Mouse (Mus musculus) stomach, embryonic 16.5 days (tissue): ENCODE measurements around the gene Tenm4. TPM values are rescaled to one million over a fixed set of nuclear protein-coding genes. Genes with fewer than 3 reads are reported as not detected.

Experiments
- ATAC-seq: fragments of 200-750 bp; cut with Nextera tagmentation; 2 replicates; pipeline ENCODE4 v1.8.0; 2017; ENCODE audit warnings: moderate number of reproducible peaks, moderate TSS enrichment; ENCODE audit not compliant: insufficient read depth, low FRiP score
- H3K27ac ChIP-seq: fragments of 300-500 bp; sonication (generic); 2 replicates; pipeline ENCODE4 v1.5.1; 2014; ENCODE audit warnings: low read length
- H3K27me3 ChIP-seq: fragments of 300-500 bp; sonication (generic); 2 replicates; pipeline ENCODE4 v1.6.1; 2014; ENCODE audit warnings: low read length, control low read depth, mixed read lengths; ENCODE audit not compliant: control insufficient read depth, insufficient read depth
- H3K36me3 ChIP-seq: fragments of 300-500 bp; sonication (generic); 2 replicates; pipeline ENCODE4 v1.6.1; 2014; ENCODE audit warnings: low read length; ENCODE audit not compliant: control insufficient read depth, insufficient read depth
- H3K4me1 ChIP-seq: fragments of 300-500 bp; sonication (generic); 2 replicates; pipeline ENCODE4 v1.6.1; 2014; ENCODE audit warnings: low read length, control low read depth, mixed read lengths; ENCODE audit not compliant: control insufficient read depth, insufficient read depth
- H3K4me2 ChIP-seq: fragments of 300-500 bp; sonication (generic); 2 replicates; pipeline ENCODE4 v1.6.1; 2014; ENCODE audit warnings: low read depth, low read length, mixed read lengths
- H3K4me3 ChIP-seq: fragments of 300-500 bp; sonication (generic); replicated peaks from 2 replicates; pipeline ENCODE4 v1.5.1; 2014; ENCODE audit warnings: mild to moderate bottlenecking, low read length
- H3K9ac ChIP-seq: fragments of 300-500 bp; sonication (generic); 2 replicates; pipeline ENCODE4 v1.6.1; 2014; ENCODE audit warnings: low read length
- H3K9me3 ChIP-seq: fragments of 300-500 bp; sonication (generic); replicated peaks from 2 replicates; pipeline ENCODE4 v1.6.1; 2016; ENCODE audit warnings: low read length, control low read depth; ENCODE audit not compliant: control insufficient read depth
- WGBS: fragments of 180-500 bp; shearing (Covaris S2); extraction: QIAGEN DNeasy Blood & Tissue Kit; methylation state at CpG from one replicate; pipeline ENCODE4 v1.1.7; 2014; 5-methylcytosine and 5-hydroxymethylcytosine counted together
- polyA plus RNA-seq: library from polyadenylated mRNA; unstranded; fragments of >200 nt; fragmentation: Nextera tagmentation; extraction: Ambion mirVana; gene quantifications from 2 replicates; pipeline ENCODE4 v1.2.1, GENCODE M21; 2015

Gene Tenm4
- polyA plus RNA-seq, 1 experiment from 2014 or later, result 22.7 TPM

DNA sequence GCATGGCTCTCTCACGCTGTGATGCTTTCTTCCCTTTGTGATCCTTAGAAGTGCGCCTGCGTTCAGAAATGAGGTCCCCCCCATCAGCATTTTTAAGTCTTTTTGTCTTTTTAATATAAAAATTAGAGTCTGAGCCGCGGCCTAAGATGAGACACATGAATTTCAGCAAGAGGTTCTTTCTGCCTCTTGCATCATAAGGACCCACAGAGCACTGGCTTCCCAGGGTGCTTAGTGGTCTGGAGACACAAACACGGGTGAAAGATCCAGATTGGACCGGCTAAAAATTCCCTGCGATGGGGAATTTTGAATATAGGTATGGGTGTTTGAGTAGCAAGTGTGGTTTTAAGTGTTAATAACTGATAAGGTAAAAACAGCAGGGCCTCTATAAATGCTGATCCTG lies 5.7 kb downstream of the Tenm4 start:
- H3K27ac ChIP-seq, result no peak overlapping the region
- no peaks in the 10 kb centered on the region for H3K36me3 ChIP-seq
- no peaks in the 10 kb centered on the region for H3K27me3 ChIP-seq
- H3K4me2 ChIP-seq, result no peak overlapping the region
- ATAC-seq, result no peak
- WGBS, result 82% methylated on average over 8 of the region's 8 CpGs
- H3K4me1 ChIP-seq, result no peaks in the 10 kb centered on the region
- no peak overlapping the region for H3K4me3 ChIP-seq
- no peak overlapping the region for H3K9ac ChIP-seq
- H3K9me3 ChIP-seq, result no peaks in the 10 kb centered on the region

DNA sequence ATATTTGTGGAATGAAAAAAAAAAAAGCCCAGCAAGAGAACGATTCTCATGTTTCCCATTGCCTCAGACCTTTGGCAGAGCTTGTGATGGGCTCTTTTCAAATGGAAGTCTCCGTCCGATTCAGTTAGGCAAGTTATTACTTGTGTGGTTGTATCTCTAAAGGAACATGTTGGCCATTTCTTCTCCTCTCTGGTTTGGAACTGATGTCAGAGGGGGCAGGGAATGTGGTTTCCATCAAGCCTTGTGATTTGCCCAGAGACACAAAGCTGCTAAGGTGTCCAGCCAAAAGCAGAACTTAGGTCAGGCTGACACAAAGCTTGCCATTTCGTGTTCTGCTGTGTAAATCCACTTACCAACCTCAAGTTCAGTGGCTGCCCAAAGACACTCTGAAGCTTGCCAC lies 10.7 kb downstream of the Tenm4 start:
- H3K9ac ChIP-seq, result no peak overlapping the region
- H3K4me1 ChIP-seq, result no peaks in the 10 kb centered on the region
- H3K4me3 ChIP-seq, result no peak overlapping the region
- no peaks in the 10 kb centered on the region for H3K9me3 ChIP-seq
- no peaks in the 10 kb centered on the region for H3K36me3 ChIP-seq
- no peak overlapping the region for H3K4me2 ChIP-seq
- no peak overlapping the region for H3K27ac ChIP-seq
- H3K27me3 ChIP-seq, result no peaks in the 10 kb centered on the region
- WGBS, result 71% methylated on average over 4 of the region's 4 CpGs
- ATAC-seq, result no peak

DNA sequence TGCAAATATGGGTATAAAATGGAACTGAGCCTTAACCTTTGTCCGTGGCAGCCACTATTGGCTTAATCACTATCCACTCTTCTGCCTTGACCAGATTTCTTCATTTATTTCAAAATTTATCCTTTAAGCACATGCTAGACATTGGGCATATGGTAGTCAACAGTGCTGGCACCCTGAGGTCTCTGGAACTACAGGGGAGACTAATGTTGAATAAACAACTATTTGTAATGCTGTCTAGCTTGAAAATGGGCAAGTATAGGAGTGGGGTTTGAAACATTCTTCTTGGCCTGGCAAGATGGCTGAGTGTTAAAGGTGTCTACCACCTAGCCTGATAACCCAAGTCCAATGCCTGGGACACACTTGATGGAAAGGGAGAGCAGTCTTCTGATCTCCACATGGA lies 12.1 kb downstream of the Tenm4 start:
- WGBS, result 93% methylated on average over 1 of the region's 1 CpGs
- no peak for ATAC-seq

DNA sequence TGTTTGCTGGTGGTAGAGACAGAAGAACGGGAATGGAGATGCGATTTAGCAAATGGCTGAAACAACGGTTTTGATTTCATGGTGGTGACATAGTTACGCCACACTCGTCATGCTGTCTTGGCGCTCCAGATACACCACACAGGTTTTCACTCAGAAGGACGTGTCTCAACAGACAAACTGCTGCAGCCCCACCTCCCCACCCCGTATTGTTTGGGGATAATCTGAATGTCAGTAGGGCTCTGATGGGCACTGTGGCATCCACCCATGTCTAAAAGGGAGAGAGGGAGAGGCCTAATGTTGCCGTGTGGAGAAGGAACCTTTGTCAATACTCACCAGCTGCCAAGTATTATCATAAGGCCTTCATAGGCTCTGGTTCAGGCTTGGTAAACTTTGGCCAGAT lies 14.4 kb downstream of the Tenm4 start:
- Histone ChIP-seq H3K36me3 (no peaks in the 10 kb centered on the region), H3K4me1 (no peaks in the 10 kb centered on the region), H3K9ac (no peak overlapping the region), H3K27ac (no peak overlapping the region), H3K4me2 (no peak overlapping the region), H3K27me3 (no peaks in the 10 kb centered on the region), H3K9me3 (no peaks in the 10 kb centered on the region), H3K4me3 (no peak overlapping the region)
- WGBS, result 82% methylated on average over 9 of the region's 9 CpGs
- ATAC-seq, result no peak

More for the DNA sequence above, 12.1 kb downstream of the Tenm4 start:
- Histone ChIP-seq H3K9me3 (no peaks in the 10 kb centered on the region), H3K4me3 (no peak overlapping the region), H3K36me3 (no peaks in the 10 kb centered on the region), H3K4me1 (no peaks in the 10 kb centered on the region), H3K27ac (no peak overlapping the region), H3K4me2 (no peak overlapping the region), H3K9ac (no peak overlapping the region), H3K27me3 (no peaks in the 10 kb centered on the region)

DNA sequence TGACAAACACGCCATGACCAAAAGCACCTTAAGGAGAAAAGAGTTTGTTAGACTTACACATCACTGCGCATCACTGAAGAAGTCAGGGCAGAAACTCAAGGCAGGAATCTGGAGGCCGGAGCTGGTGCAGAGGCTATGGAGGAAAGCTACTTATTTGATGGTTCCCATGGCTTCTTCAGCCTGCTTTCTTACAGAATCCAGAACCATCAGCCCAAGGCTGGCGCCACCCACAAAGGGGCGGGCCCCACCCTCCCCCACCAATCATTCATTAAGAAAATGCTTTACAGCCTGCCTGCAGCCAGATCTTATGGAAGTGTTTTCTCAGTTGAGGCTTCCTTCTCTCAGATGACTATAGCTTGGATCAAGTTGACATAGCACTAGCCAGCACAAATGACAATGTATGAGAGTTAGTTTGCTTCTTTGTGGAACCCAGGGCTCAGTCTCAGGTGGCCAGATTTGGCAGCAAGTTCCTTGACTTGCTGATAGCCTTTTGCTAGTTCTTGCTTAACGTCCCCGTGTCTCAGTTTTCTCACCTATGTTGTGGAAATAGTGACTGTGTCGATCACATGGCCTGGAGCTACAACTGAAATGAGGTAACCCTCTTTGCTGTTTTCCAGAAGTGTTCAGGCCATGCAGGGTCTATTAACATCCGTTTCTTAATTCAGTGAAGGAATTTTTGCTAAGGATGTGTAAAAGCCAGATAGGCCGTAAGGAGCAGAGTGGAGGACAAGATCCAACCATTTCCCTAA lies 32.9 kb downstream of the Tenm4 start:
- 73% methylated on average over 10 of the region's 10 CpGs for WGBS
- Histone ChIP-seq H3K27ac (no peak overlapping the region), H3K4me1 (no peaks in the 10 kb centered on the region), H3K36me3 (no peaks in the 10 kb centered on the region), H3K9ac (no peak overlapping the region), H3K27me3 (peaks cover 5% of the 10 kb centered on the region; the same call in 1 of the 2 replicates), H3K4me3 (no peak overlapping the region), H3K4me2 (no peak overlapping the region), H3K9me3 (no peaks in the 10 kb centered on the region)
- ATAC-seq, result no peak

DNA sequence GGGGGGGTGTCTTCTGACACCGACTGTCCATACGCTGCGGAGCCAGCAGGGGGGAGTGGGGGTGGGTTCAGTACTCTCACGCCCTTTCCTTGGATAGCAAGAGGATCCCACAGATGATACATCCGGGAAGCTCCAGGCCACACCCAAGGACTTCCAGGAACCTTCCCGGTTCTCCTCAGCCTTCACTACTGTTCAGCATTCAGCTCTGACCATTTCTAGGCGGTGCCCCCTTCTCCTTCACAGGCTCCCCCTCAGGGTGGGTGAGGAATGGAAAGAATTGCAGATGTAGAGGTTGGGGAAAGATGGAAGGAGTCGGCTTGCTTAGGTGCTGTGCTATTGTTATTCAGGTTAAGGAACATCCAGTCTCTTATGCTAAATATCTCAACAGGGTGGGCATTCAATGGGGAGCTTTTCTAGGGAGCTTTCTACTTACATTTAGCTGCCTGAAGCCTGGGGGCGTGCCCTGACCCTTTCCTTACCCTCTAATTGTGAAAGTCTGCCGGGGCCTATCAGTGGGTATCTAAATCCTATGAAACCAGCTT lies 33.8 kb downstream of the Tenm4 start:
- ATAC-seq, result no peak
- no peaks in the 10 kb centered on the region for H3K36me3 ChIP-seq
- H3K9me3 ChIP-seq, result no peaks in the 10 kb centered on the region
- no peak overlapping the region for H3K4me2 ChIP-seq
- H3K4me1 ChIP-seq, result no peaks in the 10 kb centered on the region
- H3K4me3 ChIP-seq, result no peak overlapping the region
- H3K27me3 ChIP-seq, result peaks cover 5% of the 10 kb centered on the region; the same call in 1 of the 2 replicates
- H3K27ac ChIP-seq, result no peak overlapping the region
- H3K9ac ChIP-seq, result no peak overlapping the region
- 32% methylated on average over 10 of the region's 10 CpGs for WGBS

DNA sequence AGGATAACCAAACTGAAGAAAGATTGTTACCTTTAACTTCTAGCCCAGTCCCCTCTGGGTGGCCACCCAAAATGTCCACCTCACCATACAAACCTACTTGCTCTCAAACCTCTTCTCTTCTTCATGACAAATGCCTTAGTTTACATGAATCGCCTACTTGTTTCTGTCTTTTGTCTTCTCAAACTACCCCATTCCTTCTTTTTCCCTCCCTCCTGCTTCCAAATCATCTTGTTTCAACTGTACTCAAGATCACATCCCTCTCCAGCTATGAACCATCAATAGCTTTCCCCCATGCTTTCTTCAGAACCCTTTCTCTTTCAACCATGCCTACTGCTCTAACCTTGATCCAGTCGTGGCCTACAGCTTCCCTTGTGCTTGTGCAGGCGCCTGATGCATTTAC lies 36.0 kb downstream of the Tenm4 start:
- no peak overlapping the region for H3K4me2 ChIP-seq
- peaks cover 10% of the 10 kb centered on the region; the same call in 1 of the 2 replicates for H3K27me3 ChIP-seq
- H3K4me1 ChIP-seq, result peaks cover 11% of the 10 kb centered on the region
- H3K9ac ChIP-seq, result no peak overlapping the region
- no peaks in the 10 kb centered on the region for H3K36me3 ChIP-seq
- ATAC-seq, result no peak
- H3K4me3 ChIP-seq, result no peak overlapping the region
- H3K27ac ChIP-seq, result no peak overlapping the region
- H3K9me3 ChIP-seq, result no peaks in the 10 kb centered on the region
- WGBS, result 68% methylated on average over 3 of the region's 3 CpGs

DNA sequence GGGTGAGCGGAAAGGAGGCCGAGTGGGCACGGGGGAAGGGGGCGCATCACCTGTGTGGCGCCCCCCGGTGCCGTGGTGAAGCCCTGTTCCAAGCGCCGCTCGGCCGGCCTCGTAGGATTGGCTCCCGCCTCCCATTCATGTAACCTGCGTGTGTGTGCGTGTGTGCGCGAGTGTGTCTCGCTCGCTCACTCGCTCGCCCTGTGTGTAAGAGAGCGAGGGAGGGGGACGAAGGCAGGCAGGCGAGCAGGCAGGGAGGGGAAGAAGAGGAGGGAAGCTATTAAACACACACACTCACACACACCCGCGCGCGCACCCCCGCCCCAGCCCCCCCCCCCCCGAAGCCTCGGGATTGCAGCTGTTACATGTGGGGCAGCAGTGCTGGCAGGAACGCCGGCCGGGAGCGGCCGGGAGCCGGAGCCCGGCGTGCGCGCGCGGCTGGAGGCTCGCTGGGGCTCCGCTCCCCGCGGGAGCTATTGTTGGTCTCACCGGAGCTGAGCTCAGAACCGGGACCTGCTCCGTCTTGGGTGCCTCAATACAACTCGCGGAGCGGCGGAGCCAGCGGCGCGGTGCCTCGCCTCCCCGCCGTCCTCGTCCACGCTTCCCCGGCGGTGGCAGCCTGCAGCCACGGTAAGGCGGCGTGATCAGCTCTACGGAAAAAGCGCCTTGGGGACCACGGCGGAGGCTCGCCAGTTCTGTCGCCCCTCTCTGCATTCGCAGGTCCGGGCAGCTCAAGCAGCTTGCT lies 38.9 kb downstream of the Tenm4 start:
- Histone ChIP-seq H3K36me3 (no peaks in the 10 kb centered on the region), H3K4me3 (peak overlapping the region; percentile 75), H3K27me3 (peaks cover 10% of the 10 kb centered on the region; the same call in 1 of the 2 replicates), H3K9ac (peak overlapping the region; percentile 84), H3K4me2 (peak overlapping the region; percentile 98), H3K9me3 (no peaks in the 10 kb centered on the region), H3K4me1 (peaks cover 16% of the 10 kb centered on the region), H3K27ac (peak overlapping the region; percentile 74)
- peak; percentile 59 for ATAC-seq
- under 1% methylated on average over 67 of the region's 75 CpGs for WGBS
